Mouse (Mus musculus) kidney, embryonic 14.5 days (tissue): Measurements from ENCODE around the gene Prpf4. TPM values are rescaled to one million over a fixed set of nuclear protein-coding genes. Genes with fewer than 3 reads are reported as not detected.

Source experiments
- ATAC-seq: fragments of 200-750 bp; cut with Nextera tagmentation; 2 replicates; pipeline ENCODE4 v1.8.0; 2017; ENCODE audit warnings: moderate number of reproducible peaks, mild to moderate bottlenecking, moderate TSS enrichment, moderate library complexity; ENCODE audit not compliant: low FRiP score, low TSS enrichment
- H3K27ac ChIP-seq: fragments of 300-500 bp; sonication (generic); 2 replicates; pipeline ENCODE4 v1.5.1; 2014; ENCODE audit warnings: low read depth, mild to moderate bottlenecking, low read length, moderate library complexity, mixed read lengths
- H3K27me3 ChIP-seq: fragments of 300-500 bp; sonication (generic); 2 replicates; pipeline ENCODE4 v1.6.1; 2014; ENCODE audit warnings: mild to moderate bottlenecking, low read length; ENCODE audit not compliant: control insufficient read depth, insufficient read depth
- H3K36me3 ChIP-seq: fragments of 300-500 bp; sonication (generic); 2 replicates; pipeline ENCODE4 v1.6.1; 2014; ENCODE audit warnings: low read length, mixed read lengths; ENCODE audit not compliant: control insufficient read depth, insufficient read depth
- H3K4me1 ChIP-seq: fragments of 300-500 bp; sonication (generic); 2 replicates; pipeline ENCODE4 v1.6.1; 2014; ENCODE audit warnings: low read length, mixed read lengths; ENCODE audit not compliant: control insufficient read depth, insufficient read depth
- H3K4me2 ChIP-seq: fragments of 300-500 bp; sonication (generic); replicated peaks from 2 replicates; pipeline ENCODE4 v1.6.1; 2014; ENCODE audit warnings: low read depth, mild to moderate bottlenecking, low read length
- H3K4me3 ChIP-seq: fragments of 300-500 bp; sonication (generic); 2 replicates; pipeline ENCODE4 v1.5.1; 2014; ENCODE audit warnings: mild to moderate bottlenecking, low read length
- H3K9ac ChIP-seq: fragments of 300-500 bp; sonication (generic); 2 replicates; pipeline ENCODE4 v1.6.1; 2014; ENCODE audit warnings: low read depth, mild to moderate bottlenecking, low read length, moderate library complexity
- H3K9me3 ChIP-seq: fragments of 300-500 bp; sonication (generic); 2 replicates; pipeline ENCODE4 v1.6.1; 2016; ENCODE audit warnings: low read length; ENCODE audit not compliant: control insufficient read depth
- WGBS: fragments of 180-500 bp; shearing (Covaris S2); extraction: QIAGEN DNeasy Blood & Tissue Kit; methylation state at CpG from one replicate; pipeline ENCODE4 v1.1.7; 2014; 5-methylcytosine and 5-hydroxymethylcytosine counted together
- polyA plus RNA-seq: library from polyadenylated mRNA; unstranded; fragments of >200 nt; fragmentation: Nextera tagmentation; extraction: Ambion mirVana; gene quantifications from 2 replicates; pipeline ENCODE4 v1.2.1, GENCODE M21; 2014

Prpf4 gene
- polyA plus RNA-seq, result 20.2 and 32.8 TPM in 2 replicates

GRCm38 (mm10) chr4:62408601-62409282 lies at the start of gene Prpf4, which contains the start of gene Cdc26:
Gene Prpf4 (plus strand): TSS chr4:62408797.
Gene Cdc26 (minus strand): TSS chr4:62408642.
- Histone ChIP-seq H3K9me3 (no peaks in the 10 kb centered on the region), H3K4me1 (peaks cover 16% of the 10 kb centered on the region), H3K36me3 (peaks cover 33% of the 10 kb centered on the region), H3K4me3 (peak within 1 kb of the TSS; percentile 84), H3K4me2 (peak within 1 kb of the TSS; percentile 77), H3K9ac (peak within 1 kb of the TSS; percentile 91), H3K27me3 (no peaks in the 10 kb centered on the region), H3K27ac (peak within 1 kb of the TSS; percentile 89)
- ATAC-seq, result peak; percentile 99
- WGBS, result under 1% methylated on average over 39 of the region's 39 CpGs

GRCm38 (mm10) chr4:62359256-62359775 lies 49.3 kb upstream of the Prpf4 start:
- no peak for ATAC-seq
- Histone ChIP-seq H3K27ac (no peak overlapping the region), H3K4me2 (peak overlapping the region; percentile 72), H3K36me3 (no peaks in the 10 kb centered on the region), H3K27me3 (no peaks in the 10 kb centered on the region), H3K4me1 (peaks cover 13% of the 10 kb centered on the region), H3K4me3 (peak overlapping the region; percentile 54), H3K9me3 (no peaks in the 10 kb centered on the region), H3K9ac (peak overlapping the region; percentile 67; the same call in 1 of the 2 replicates)
- 52% methylated on average over 7 of the region's 7 CpGs for WGBS

DNA sequence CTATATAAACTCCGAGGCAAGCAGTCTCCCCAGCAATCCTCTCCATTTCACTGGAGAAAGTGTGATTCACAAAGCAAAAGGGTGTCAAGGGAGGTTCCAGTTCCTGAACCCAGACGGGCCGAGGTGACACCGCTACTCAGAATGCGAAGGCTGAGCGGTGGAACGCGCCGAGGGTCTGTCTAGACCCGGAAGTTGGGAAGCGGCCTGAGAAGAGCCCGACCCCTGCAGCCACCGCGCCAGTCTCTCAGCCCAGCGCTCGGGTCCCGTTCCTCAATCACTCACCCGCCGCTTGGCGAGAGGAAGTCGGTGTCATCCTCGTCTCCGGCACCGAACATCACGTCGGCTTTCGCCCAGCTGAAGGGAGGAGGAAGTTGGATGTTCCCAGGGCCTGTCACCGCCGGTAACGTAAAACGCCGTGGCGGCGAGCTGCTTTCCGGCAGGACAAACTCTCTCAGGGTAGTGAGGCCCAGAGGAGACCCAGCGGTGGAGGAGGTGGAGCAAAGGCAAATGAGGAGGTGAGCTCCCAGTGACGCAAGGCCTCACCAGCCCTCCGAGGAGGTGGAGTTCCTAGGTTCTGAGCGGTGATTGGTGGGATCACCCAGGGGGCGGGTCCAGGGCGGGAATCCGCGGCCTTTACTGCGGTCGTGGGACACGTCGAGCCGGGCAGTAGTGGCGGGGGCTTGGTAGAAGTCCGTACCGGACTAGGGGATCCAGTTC lies 48.4 kb upstream of the Prpf4 start, which contains the start of the genes Fkbp15 and Slc31a1:
Gene Fkbp15, minus strand, starts transcription at position 461 of the 717 bp plus-strand sequence.
Gene Slc31a1, plus strand, starts transcription at position 640 of the 717 bp plus-strand sequence.
- Histone ChIP-seq H3K9ac (peak within 1 kb of the TSS; percentile 67), H3K9me3 (no peaks in the 10 kb centered on the region), H3K4me2 (peak within 1 kb of the TSS; percentile 72), H3K36me3 (no peaks in the 10 kb centered on the region), H3K4me1 (peaks cover 13% of the 10 kb centered on the region), H3K4me3 (peak within 1 kb of the TSS; percentile 54), H3K27me3 (no peaks in the 10 kb centered on the region), H3K27ac (no peak within 1 kb of the TSS)
- ATAC-seq, result peak; percentile 100
- WGBS, result 0% methylated on average over 51 of the region's 51 CpGs

DNA sequence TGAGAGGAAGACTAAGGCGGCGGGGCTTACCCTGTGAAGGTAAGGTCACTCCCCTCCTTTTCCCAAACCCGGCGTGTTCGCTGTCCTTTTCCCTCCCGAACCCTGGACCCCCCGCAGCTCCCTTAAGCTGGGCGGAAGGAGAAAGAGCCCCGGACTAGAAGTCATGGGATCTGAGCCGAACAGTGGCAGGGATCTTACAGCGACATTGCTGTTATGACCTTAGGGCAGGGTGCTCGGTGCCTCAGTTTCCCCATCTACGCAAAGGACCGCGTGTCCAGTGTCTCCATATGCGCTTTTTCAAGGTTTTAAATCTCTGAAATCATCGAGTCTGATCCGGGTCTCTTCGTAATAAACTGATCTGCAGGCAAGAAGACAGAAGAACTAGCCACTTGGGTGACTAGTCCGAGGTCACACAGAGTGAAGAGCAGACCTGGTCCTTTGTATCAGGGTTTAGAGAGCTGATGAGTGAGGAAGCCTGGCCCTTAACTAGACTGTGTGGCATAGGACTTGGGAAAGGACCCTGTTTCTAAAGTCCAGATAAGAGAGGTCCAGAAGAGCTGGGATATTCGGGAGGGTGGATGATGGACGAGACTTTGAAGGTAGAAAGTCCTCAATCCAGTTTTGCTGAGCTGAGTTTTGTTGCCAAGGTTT lies 47.7 kb upstream of the Prpf4 start:
- peak; percentile 8; the same call in 1 of the 2 replicates for ATAC-seq
- WGBS, result 1% methylated on average over 21 of the region's 22 CpGs
- Histone ChIP-seq H3K27ac (no peak overlapping the region), H3K27me3 (no peaks in the 10 kb centered on the region), H3K9ac (peak overlapping the region; percentile 61), H3K9me3 (no peaks in the 10 kb centered on the region), H3K4me3 (peak overlapping the region; percentile 54), H3K4me1 (peaks cover 13% of the 10 kb centered on the region), H3K36me3 (no peaks in the 10 kb centered on the region), H3K4me2 (peak overlapping the region; percentile 62)

DNA sequence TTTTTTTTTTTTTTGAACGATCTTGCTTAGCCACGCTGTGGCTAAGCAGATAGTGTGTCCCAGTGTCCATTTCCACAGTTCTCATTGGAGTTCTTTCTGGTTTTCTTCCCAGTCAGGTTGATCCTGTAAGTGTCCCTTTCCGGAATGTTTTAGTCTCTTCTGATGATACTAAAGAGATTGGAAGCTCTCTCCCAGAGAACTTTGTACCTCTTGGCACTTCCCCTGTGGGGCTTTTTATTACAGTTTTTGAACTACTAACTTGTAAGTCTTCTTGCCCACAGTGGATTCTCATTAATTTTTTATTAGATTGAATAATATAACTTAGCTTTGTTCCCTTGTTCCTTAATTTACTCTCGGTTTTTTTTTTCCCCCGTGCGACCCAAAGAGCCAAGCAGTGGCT lies 47.0 kb upstream of the Prpf4 start:
- no peaks in the 10 kb centered on the region for H3K36me3 ChIP-seq
- H3K4me2 ChIP-seq, result peak overlapping the region; percentile 62
- no peaks in the 10 kb centered on the region for H3K27me3 ChIP-seq
- H3K27ac ChIP-seq, result no peak overlapping the region
- WGBS, result 45% methylated on average over 6 of the region's 6 CpGs
- peak overlapping the region; percentile 61; the same call in 1 of the 2 replicates for H3K9ac ChIP-seq
- no peak for ATAC-seq
- H3K4me3 ChIP-seq, result peak overlapping the region; percentile 54
- H3K4me1 ChIP-seq, result peaks cover 13% of the 10 kb centered on the region
- H3K9me3 ChIP-seq, result no peaks in the 10 kb centered on the region

- no peaks in the 10 kb centered on the region for H3K27me3 ChIP-seq
- H3K9ac ChIP-seq, result no peak overlapping the region
- peak overlapping the region; percentile 62; the same call in 1 of the 2 replicates for H3K4me2 ChIP-seq
- peaks cover 13% of the 10 kb centered on the region for H3K4me1 ChIP-seq
- no peaks in the 10 kb centered on the region for H3K9me3 ChIP-seq
- H3K36me3 ChIP-seq, result no peaks in the 10 kb centered on the region
- no peak for ATAC-seq
- 92% methylated on average over 1 of the region's 1 CpGs for WGBS
- peak overlapping the region; percentile 54 for H3K4me3 ChIP-seq
- H3K27ac ChIP-seq, result no peak overlapping the region
Observed at GRCm38 (mm10) chr4:62361997-62362396, 46.6 kb upstream of the Prpf4 start.

- Histone ChIP-seq H3K9ac (no peak overlapping the region), H3K4me1 (peaks cover 13% of the 10 kb centered on the region), H3K4me2 (no peak overlapping the region), H3K27ac (no peak overlapping the region), H3K36me3 (no peaks in the 10 kb centered on the region), H3K9me3 (no peaks in the 10 kb centered on the region), H3K27me3 (no peaks in the 10 kb centered on the region), H3K4me3 (no peak overlapping the region)
- no peak for ATAC-seq
- WGBS, result 79% methylated on average over 2 of the region's 2 CpGs
Observed at GRCm38 (mm10) chr4:62362437-62362836, 46.2 kb upstream of the Prpf4 start.

DNA sequence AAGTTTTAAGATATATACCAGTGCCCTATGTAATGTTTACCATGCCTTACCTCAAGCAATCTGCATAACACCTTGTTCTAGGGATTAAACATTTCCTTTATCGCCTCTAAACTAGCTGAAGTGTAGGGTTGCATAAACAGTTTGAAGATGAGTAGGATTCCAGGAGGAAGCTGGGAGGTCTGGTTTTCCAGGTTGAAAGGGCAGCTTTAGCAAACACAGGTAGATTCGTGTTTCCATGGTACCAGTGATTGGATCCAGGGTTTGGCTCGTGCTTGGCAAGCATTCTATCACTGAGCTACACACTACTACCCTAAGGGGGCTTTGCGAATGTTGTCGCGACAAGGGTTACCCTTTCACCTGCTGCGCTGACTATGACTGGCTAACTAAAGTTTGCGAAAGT lies 44.3 kb upstream of the Prpf4 start:
- H3K27me3 ChIP-seq, result no peaks in the 10 kb centered on the region
- no peaks in the 10 kb centered on the region for H3K9me3 ChIP-seq
- peaks cover 10% of the 10 kb centered on the region for H3K4me1 ChIP-seq
- no peak overlapping the region for H3K27ac ChIP-seq
- H3K9ac ChIP-seq, result no peak overlapping the region
- H3K36me3 ChIP-seq, result no peaks in the 10 kb centered on the region
- WGBS, result 90% methylated on average over 8 of the region's 8 CpGs
- no peak for ATAC-seq
- no peak overlapping the region for H3K4me2 ChIP-seq
- no peak overlapping the region for H3K4me3 ChIP-seq
